Mouse (Mus musculus) CH12.LX (cell line): Measurements from ENCODE around the gene Clec4a3.

Experiments
- CTCF ChIP-seq, 2 experiments: IDR thresholded peaks in 1 of 2; conservative IDR thresholded peaks in 1 of 2; 2 replicates each; pipeline ENCODE4 v1.5.1; 2011 to 2012; ENCODE audit warnings: low read depth in 2 of 2, low read length in 2 of 2, improper control_type of control experiment in 1 of 2, inconsistent platforms in 1 of 2, mild to moderate bottlenecking in 1 of 2, moderate library complexity in 1 of 2
- EP300 ChIP-seq: IDR thresholded peaks from 2 replicates; pipeline ENCODE4 v1.6.1; 2011; ENCODE audit warnings: low read length, improper control_type of control experiment
- HCFC1 ChIP-seq: IDR thresholded peaks from 2 replicates; pipeline ENCODE4 v1.6.1; 2012; ENCODE audit warnings: low read depth, mild to moderate bottlenecking, inconsistent platforms, low read length, improper control_type of control experiment
- MAFK ChIP-seq: IDR thresholded peaks from 2 replicates; pipeline ENCODE4 v1.6.1; 2011; ENCODE audit warnings: low read length, improper control_type of control experiment; ENCODE audit not compliant: insufficient replicate concordance
- POLR2A ChIP-seq: IDR thresholded peaks from 2 replicates; pipeline ENCODE4 v1.6.1; 2011; ENCODE audit warnings: low read depth, mild to moderate bottlenecking, improper control_type of control experiment, low read length
- USF1 ChIP-seq: IDR thresholded peaks from 2 replicates; pipeline ENCODE4 v1.6.1; 2014; ENCODE audit warnings: low read depth, mild to moderate bottlenecking, inconsistent platforms, low read length, improper control_type of control experiment
- ZKSCAN1 ChIP-seq: IDR thresholded peaks from 2 replicates; pipeline ENCODE4 v1.6.1; 2012; ENCODE audit warnings: low read depth, inconsistent platforms, low read length, improper control_type of control experiment, borderline replicate concordance

DNA sequence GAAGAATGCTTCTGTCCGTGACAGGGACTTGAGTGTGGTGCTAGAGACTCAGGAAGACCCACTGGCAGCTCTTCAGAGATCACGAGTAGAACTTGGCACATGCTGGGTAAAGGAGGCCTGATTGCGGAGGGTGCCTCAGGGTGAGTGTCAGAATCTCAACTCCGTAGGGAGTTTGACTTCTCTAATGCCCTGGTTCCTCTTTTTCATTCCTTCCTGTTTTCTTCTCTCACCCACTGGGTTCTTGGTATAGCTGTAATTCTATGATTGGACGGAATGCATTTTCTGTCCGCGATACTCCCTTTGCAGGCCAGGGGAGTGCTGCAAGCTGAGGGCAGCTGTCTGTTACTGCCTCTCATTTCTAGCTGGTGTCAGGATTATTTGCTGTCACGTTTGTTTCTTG is at the start of gene Clec4a3:
- no peak for TF ChIP-seq HCFC1
- TF ChIP-seq USF1 = no peak
- no peak for TF ChIP-seq ZKSCAN1
- TF ChIP-seq MAFK = no peak
- no peak for TF ChIP-seq EP300
- no peak for TF ChIP-seq CTCF (conservative IDR thresholded peaks at IDR 0.05 in 1 of 2, IDR thresholded peaks at IDR 0.05 in 1 of 2; ENCODE audit: low read depth in 2 of 2, low read length in 2 of 2)
- no peak for TF ChIP-seq POLR2A
